Mouse (Mus musculus) mouse trophoblast stem cell (cell line): ENCODE data around the gene Gm10065.

Experiments used
- in situ Hi-C, 2 experiments: fragments of 300-500 bp; cut with MseI, MboI; formaldehyde crosslinking; loops; 2 replicates in 1 of 2; 3 replicates in 1 of 2; pipeline ENCODE4 v1.15.1; 2025

Gm10065 gene

GRCm38 (mm10) chr13:21435476-21435875 is 43.8 kb downstream of the Gm10065 start:
- in situ Hi-C loops = no loop called here
